In genomic region chr6:65025130-65025529, GRCm38 (mm10) we compare ENCODE assay signal across 24 mouse cellular contexts. TPM values are rescaled to one million over a fixed set of nuclear protein-coding genes. Genes with fewer than 3 reads are reported as not detected.
DNase-seq lines count a peak whose midpoint lies in the region; TF ChIP-seq lines count a peak whose summit lies in the region.
"Had no signal": no experiment of that assay in that cellular context is flagged by ENCODE, and none has a peak within 500 bp of the region (broad histone marks: within the 10 kb centered on the region; RNA-seq: fewer than 3 reads in every experiment).

No protein-coding gene starts in this region.

- peaks cover 6% of the 10 kb centered on the region for H3K36me3 ChIP-seq in E14TG2a.4 (ENCODE audit: insufficient read depth, low read length)
- H3K36me3 ChIP-seq: embryonic facial prominence, embryonic 13.5 days; embryonic facial prominence, embryonic 15.5 days; forebrain, embryonic 10.5 days; forebrain, embryonic 12.5 days; G1E had no signal

- TF ChIP-seq CTCF in E14TG2a.4 (conservative IDR thresholded peaks at IDR 0.05; ENCODE audit: low read length) = no peak

- DNase-seq in ES-CJ7 (ENCODE audit: low read depth, low spot score) (peak; percentile 65), ZHBTc4 (ENCODE audit: low read depth, low spot score) (peak; percentile 55)
- no peak for DNase-seq in kidney, adult 18-20 months
- no peak for DNase-seq in layer of hippocampus, postnatal 36 days
- DNase-seq: adrenal gland, adult 2 months; adrenal gland, postnatal 10 days; adrenal gland, postnatal 25 days; B cell, adult 2 months; cerebellum, adult 11 months; cerebellum, adult 18-20 months; cerebellum, adult 8-10 months; cerebellum, adult 9-11 months; cerebellum, postnatal 14 days; cerebellum, postnatal 36 days; embryo, embryonic 11 days had no signal

- H3K9me3 ChIP-seq in E14TG2a.4 (ENCODE audit: low read length) = no peaks in the 10 kb centered on the region
- H3K9me3 ChIP-seq: embryonic facial prominence, embryonic 13.5 days; embryonic facial prominence, embryonic 15.5 days; forebrain, embryonic 10.5 days; forebrain, embryonic 12.5 days; G1E had no signal

- peak overlapping the region; percentile 1; the same call in 1 of the 2 replicates for H3K4me3 ChIP-seq in E14TG2a.4 (replicated peaks; ENCODE audit: low read length)
- H3K4me3 ChIP-seq: embryonic facial prominence, embryonic 13.5 days; embryonic facial prominence, embryonic 15.5 days; erythroblast, embryonic 14.5 days; forebrain, embryonic 10.5 days; forebrain, embryonic 12.5 days had no signal

- H3K4me1 ChIP-seq in E14TG2a.4 (replicated peaks; ENCODE audit: low read depth, low read length) = peaks cover 68% of the 10 kb centered on the region
- H3K4me1 ChIP-seq: embryonic facial prominence, embryonic 13.5 days; embryonic facial prominence, embryonic 15.5 days; forebrain, embryonic 10.5 days; forebrain, embryonic 12.5 days had no signal

- no peaks in the 10 kb centered on the region for H3K27me3 ChIP-seq in E14TG2a.4 (ENCODE audit: insufficient read depth, low read length)
- H3K27me3 ChIP-seq: CH12.LX; embryonic facial prominence, embryonic 13.5 days; embryonic facial prominence, embryonic 15.5 days; forebrain, embryonic 12.5 days; Patski had no signal

RNA-seq across cellular contexts. Expression of gene Smarcad1, which starts 17.3 kb away (rescaled TPM):
- total RNA-seq in layer of hippocampus, postnatal 36 days (2021) = 10 to 100 TPM; 40.4 to 50.0 TPM

Comparison
In these comparisons a context has a peak if more than half of its experiments do, and no peak if none do; other contexts are left out.
1. DNase-seq: peak in ES-CJ7 (single experiment) and ZHBTc4 (single experiment); none in kidney, adult 18-20 months (single experiment) and layer of hippocampus, postnatal 36 days (0 of 2).